Mouse (Mus musculus) spleen, adult 2 months (tissue): Measurements from ENCODE around the gene Gm45837. TPM values are rescaled to one million over a fixed set of nuclear protein-coding genes. Genes with fewer than 3 reads are reported as not detected.
A peak's percentile ranks its signal among the peaks of the same experiment; 100 is the strongest.
"Not testable (repeated sequence)": the region's sequence is repeated elsewhere in the genome, so short reads cannot be mapped to it uniquely, and the experiment has no call there.

Source experiments
- DNase-seq, 2 experiments: peaks; one replicate each; pipeline versions ENCODE4 v3.0.0 to v3.0.0-alpha.2; 2012 to 2021; ENCODE audit warnings: low spot score in 2 of 2, low read depth in 1 of 2
- H3K27ac ChIP-seq: fragments of 200-500 bp; 2 replicates; pipeline ENCODE4 v1.5.1; 2012; ENCODE audit warnings: low read length, inconsistent platforms; ENCODE audit not compliant: insufficient read depth
- H3K27me3 ChIP-seq: fragments of 200-500 bp; 2 replicates; pipeline ENCODE4 v1.6.1; 2012; ENCODE audit warnings: mild to moderate bottlenecking, moderate library complexity, low read length, inconsistent platforms; ENCODE audit not compliant: control insufficient read depth, insufficient read depth
- H3K36me3 ChIP-seq: fragments of 200-500 bp; 2 replicates; pipeline ENCODE4 v1.6.1; 2012; ENCODE audit warnings: mild to moderate bottlenecking, low read length, inconsistent platforms; ENCODE audit not compliant: control insufficient read depth, insufficient read depth
- H3K4me1 ChIP-seq: fragments of 200-500 bp; 2 replicates; pipeline ENCODE4 v1.6.1; 2011; ENCODE audit warnings: inconsistent platforms; ENCODE audit not compliant: control insufficient read depth, insufficient read depth, insufficient read length
- H3K4me3 ChIP-seq: fragments of 200-500 bp; 2 replicates; pipeline ENCODE4 v1.5.1; 2011; ENCODE audit warnings: mild to moderate bottlenecking, inconsistent platforms; ENCODE audit not compliant: insufficient read depth, insufficient read length; ENCODE audit errors: extremely low read depth
- CTCF ChIP-seq: fragments of 200-500 bp; IDR thresholded peaks from 2 replicates; pipeline ENCODE4 v1.5.1; 2011; ENCODE audit warnings: mild to moderate bottlenecking, inconsistent platforms; ENCODE audit not compliant: insufficient read depth, insufficient read length, insufficient replicate concordance; ENCODE audit errors: extremely low read depth
- POLR2A ChIP-seq: fragments of 200-500 bp; IDR thresholded peaks from 2 replicates; pipeline ENCODE4 v1.6.1; 2011; ENCODE audit warnings: low read depth, low read length, inconsistent platforms
- WGBS: fragments of 180-500 bp; shearing (Covaris S2); methylation state at CpG from one replicate; pipeline ENCODE4 v1.1.7; 2018; 5-methylcytosine and 5-hydroxymethylcytosine counted together
- polyA plus RNA-seq: library from polyadenylated mRNA; depleted of rRNA; stranded (reverse); fragments of >200 nt; gene quantifications from 2 replicates; pipeline ENCODE4 v1.2.3, GENCODE M21; 2012; rRNA removed

The Gm45837 gene
- polyA plus RNA-seq, 1 experiment: not detected

- H3K4me3 ChIP-seq: no peak overlapping the region
- H3K36me3 ChIP-seq: no peaks in the 10 kb centered on the region
- H3K27me3 ChIP-seq: no peaks in the 10 kb centered on the region
- H3K27ac ChIP-seq: peak overlapping the region; percentile 80
- H3K4me1 ChIP-seq: peaks cover 9% of the 10 kb centered on the region; the same call in 1 of the 2 replicates
- TF ChIP-seq POLR2A (no peak), CTCF (no peak)
- 69% methylated on average over 1 of the region's 1 CpGs for WGBS
- no peak for DNase-seq
Observed at GRCm38 (mm10) chr7:101551530-101551929, 140.8 kb downstream of the Gm45837 start.

DNA sequence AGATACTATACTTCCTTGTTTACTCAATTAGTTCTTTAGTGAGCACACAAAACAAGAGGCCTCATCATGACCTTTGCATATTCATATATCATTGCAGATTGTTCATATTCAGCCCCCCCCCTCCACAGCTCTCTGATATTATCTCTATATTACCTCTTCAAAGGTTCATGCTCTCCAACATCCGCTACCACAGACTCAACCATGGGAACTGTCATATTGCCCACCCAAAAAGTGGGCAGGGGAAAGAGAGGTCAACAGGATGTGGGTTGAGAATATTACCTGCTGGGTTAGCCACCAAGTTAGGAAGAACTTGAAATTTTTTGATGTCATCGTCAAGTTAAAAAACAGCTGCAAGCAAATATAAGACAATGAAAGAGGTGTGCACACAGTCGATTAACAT lies 144.8 kb downstream of the Gm45837 start:
- WGBS: 53% methylated on average over 3 of the region's 3 CpGs
- not testable (repeated sequence) for H3K27me3 ChIP-seq, H3K4me1 ChIP-seq, H3K36me3 ChIP-seq, H3K27ac ChIP-seq, DNase-seq, H3K4me3 ChIP-seq

DNA sequence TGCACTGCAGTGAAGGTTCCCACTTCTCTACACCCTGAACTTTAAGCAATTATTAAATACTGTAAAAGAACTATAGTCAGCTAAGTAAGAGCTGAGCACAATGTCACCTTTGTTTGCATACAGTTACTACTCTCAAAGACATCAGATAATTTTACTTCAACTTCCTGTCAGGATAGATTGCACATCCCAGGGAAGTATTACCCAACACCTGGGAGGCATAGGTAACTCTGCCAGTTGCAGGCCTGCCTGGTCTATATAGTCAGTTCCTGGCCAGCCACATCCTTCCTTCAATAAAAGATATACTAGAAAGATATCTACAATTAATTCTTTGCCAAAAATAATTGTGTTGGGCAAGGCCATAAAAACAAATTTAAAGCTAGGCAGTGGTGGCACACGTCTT lies 146.7 kb downstream of the Gm45837 start:
- no peak overlapping the region for H3K4me3 ChIP-seq
- TF ChIP-seq POLR2A: no peak
- TF ChIP-seq CTCF: no peak
- no peaks in the 10 kb centered on the region; the same call in 1 of the 2 replicates for H3K4me1 ChIP-seq
- no peaks in the 10 kb centered on the region for H3K36me3 ChIP-seq
- no peak for DNase-seq
- WGBS: 76% methylated on average over 1 of the region's 1 CpGs
- H3K27me3 ChIP-seq: no peaks in the 10 kb centered on the region
- no peak overlapping the region for H3K27ac ChIP-seq

DNA sequence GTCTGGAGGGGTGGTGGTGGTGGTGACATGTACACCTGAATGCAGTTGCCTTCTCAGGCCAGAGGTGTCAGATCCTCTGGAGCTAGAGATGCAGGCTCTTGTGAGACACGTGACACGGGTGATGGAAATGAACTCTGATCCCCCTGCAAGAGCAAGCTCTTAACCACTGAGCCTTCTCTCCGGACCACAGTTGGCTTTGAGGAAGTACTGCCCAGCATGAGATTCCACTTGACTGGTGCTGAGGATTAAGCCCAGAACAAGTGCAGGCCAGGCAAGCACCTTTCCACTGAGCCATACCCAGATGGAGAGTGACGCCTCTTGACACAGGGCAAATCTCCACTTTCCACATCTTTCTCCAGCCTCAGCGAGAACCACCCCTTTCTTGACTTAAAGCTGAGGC lies 148.7 kb downstream of the Gm45837 start:
- H3K36me3 ChIP-seq, H3K27me3 ChIP-seq, H3K4me1 ChIP-seq, H3K4me3 ChIP-seq, DNase-seq, H3K27ac ChIP-seq: not testable (repeated sequence)
- 81% methylated on average over 5 of the region's 5 CpGs for WGBS

Other genes starting within 250 kb of the Gm45837 start
- 62.9 and 86.0 TPM in 2 replicates for gene Atg16l2, start 108.6 kb upstream of the Gm45837 start, polyA plus RNA-seq
- 29.3 and 42.0 TPM in 2 replicates for gene Stard10, start 93.8 kb upstream of the Gm45837 start, polyA plus RNA-seq
- 227 and 248 TPM in 2 replicates for gene Arap1, start 62.8 kb upstream of the Gm45837 start, polyA plus RNA-seq
- 42.6 and 48.4 TPM in 2 replicates for gene Pde2a, start 10.8 kb downstream of the Gm45837 start, polyA plus RNA-seq
- gene Art2b, start 174.7 kb downstream of the Gm45837 start, polyA plus RNA-seq: 9.5 and 11.7 TPM in 2 replicates